Mouse (Mus musculus) kidney, adult 11 months (tissue): ENCODE measurements around the gene 1700008O03Rik.

Experiments
- DNase-seq: peaks from one replicate; pipeline ENCODE4 v3.0.0; 2022

1700008O03Rik gene

DNA sequence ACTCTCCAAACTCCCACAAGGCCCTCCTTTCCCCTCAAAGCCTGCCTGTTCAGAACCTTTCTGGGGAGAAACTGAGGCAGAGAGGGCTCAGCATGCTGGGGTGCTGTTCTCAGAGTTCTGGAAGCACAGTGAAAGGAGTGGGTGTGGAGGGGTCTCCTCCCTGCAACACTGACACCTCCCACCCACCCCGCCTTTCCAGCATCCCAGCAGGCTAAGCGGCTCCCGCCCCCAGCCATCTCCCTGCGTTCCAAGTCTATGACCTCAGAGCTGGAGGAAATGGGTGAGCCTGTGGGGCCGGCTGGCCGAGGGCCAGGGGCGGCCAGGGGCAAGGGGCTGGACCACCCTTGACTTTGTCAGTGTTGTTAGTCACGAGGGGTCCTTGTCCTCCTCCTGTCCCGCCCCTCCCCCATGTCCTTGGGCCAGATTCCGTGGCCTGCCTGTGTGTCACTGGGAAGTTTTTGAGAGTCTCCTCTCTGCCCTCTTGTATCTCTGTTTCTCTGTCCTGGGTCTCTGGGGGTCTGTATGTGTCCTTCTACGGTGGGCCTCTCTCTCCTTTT lies 42.1 kb downstream of the 1700008O03Rik start:
- DNase-seq: no peak

DNA sequence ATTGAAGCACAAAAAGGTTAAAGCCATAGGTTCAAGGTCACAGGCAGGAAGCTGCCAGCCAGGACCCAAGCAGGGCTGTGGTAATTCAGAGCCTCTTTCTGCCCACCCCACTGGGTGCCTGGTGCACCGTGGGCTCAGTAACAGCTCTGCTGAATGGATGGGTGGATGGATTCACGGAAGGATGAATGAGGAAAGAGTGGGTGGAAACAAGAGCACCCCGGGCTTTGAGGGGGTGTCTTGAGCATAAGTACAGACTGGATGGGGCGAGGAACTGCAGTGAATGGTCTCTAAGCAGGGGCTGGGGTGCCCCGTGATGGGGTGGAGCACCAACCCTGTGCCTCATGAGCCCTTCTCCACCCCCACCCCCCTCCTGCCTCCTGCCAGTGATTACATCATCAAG lies 43.9 kb downstream of the 1700008O03Rik start:
- DNase-seq: no peak

DNA sequence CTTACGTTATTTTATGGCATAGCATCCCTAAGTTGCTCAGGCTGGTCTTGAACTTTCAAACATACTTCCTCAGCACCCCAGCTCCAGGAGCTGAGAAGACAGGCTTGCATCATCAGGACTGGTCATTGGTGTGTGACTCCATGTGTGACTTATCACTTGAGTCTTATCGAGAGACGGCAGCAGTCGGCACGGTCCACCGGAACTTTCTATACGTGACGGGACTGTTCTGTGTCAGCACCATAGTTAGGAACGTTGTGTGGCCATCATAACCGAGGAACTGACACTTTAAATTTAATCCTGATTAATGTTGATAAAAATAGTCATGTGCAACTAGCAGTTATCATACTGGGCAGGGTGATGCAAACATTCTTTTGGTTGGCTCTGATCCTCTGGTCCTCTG lies 44.5 kb downstream of the 1700008O03Rik start:
- DNase-seq: no peak

DNA sequence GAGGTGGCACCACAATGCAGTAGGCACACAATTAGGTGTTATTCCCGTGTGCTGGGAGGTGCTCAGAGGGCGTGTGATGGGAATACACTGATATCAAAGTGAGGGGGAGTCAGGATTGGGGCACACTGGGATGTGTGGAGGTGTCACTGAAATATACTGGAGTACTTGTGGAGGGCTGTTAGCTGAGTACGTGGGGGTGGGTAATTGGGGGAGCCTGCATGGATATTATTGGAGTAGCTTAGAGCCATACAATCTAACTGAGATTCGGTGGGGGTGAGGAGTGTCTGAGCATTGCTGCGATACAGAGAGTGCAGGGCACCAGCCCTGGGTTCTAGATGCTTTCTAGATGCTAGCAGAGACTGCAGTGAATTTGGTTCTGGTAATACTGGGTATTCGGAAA lies 45.4 kb downstream of the 1700008O03Rik start:
- no peak for DNase-seq

DNA sequence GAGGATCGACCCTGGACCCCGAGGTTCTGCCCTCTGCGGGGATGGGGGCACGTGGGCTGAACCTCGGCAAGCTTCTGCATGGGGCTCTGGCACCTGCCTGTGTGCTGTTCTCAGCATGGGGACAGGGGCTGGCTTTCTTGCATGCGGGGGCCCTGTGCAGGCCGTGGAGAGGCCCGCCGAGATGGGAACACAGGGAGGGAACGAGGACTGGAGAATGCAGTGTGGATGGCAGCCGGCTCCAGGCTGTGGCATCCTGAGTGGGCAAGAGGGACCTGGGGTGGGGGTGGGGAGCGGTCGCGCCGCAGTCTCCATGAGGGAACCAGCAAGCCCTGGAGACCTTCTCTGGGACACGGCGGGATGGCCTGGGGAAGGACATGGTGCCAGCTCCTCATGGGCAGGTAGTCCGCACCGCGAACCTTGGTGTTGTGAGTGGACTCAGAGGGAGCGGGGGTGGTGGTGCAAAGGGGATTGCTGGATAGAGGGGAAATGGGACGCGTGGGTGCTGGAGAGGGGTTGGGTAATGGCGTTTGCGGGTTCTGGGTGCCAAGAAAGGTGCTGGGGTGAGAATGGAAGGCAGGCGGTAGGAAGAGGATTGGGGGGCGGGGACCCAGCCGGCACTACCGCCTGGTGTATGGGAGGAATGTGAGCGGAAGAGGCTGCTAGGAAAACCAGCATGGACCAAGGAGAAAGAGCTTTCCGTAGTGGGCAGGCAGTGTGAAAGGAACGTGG lies 48.3 kb downstream of the 1700008O03Rik start:
- no peak for DNase-seq

DNA sequence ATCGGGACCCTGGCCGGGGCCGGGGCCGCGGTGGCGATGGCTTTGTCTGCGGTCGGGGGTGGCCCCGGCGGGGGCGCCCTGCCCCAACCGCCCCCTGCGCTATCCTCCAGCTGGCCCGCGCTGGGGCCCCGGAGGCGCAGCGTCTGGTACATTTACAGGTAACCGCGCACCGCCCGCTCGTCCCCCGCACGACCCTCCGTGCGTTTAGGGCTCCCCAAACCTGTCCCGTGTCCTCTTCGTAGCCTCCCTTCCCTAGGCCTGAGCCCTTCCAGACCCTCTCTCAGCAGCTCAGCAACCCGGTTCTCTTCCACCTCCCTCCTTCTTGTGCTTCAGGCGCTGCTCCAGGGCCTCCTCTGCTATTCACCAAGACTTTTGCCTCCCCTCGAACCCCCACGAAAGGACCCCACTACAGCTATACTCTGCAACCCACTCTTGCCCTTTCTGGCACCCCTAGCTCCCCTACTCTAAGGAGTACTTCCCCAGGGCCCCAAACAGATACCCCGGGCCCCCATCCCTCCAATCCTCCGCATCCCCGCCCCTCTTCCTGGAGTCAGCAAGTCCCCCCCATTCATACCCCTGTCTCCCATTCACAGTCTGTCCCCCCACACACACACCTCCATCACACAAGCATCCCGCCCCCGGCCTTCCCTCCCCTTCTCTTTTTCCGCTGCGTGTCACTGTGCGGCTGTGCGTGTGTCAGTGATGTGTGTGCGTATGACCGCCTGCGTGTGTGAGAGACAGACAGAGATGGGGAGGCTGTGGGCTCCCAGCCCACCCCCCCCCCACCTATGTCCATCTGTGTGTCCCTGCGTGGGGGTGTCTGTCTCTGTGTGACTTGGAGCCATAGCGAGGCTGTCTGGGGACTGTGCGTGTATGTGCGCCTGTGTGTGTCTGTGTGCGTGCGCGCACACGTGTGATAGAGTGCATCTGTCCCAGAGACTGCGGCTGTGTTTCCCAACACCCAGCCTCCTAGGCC lies 49.3 kb downstream of the 1700008O03Rik start:
- no peak for DNase-seq

DNA sequence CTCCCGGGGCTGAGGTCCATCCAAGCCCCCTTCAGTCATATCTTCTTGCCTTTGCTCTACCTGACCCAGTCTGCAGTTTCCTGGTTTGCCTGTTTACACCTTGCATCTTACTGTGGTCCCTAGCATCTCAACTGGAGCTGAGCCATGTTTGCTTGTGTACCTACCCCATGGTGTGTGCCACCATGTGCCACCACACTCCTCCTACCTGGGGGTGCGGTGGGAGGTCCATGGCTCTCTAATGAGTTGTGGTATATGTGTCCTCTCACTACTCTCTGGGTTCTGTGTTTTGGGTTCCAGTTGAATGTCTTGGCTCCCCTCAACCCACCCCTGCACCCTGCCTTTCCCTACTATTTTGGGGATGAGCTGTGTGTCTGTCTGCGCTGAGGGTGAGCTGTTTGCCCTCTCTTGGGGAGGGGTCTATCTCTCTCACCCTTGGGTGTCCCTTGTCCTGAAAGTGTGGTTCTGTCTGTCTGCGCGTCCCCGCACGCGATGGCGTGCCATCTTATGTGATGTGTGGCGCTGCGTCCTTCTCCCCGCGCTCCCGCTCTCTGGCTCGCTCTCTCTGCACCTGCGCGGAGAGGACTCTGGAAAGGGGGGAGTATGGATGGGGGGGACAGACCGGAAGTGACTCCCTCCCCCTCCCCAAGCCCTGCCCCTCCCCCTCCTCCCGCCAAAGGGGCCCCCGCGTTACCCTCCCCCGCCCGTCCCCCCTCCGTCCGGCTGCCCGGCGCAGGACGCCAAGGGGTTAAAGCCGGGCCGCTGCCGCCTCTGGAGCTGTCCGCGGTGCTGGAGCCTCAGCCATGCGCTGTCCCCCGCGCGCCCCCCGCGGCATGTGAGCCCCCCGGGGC lies 50.4 kb downstream of the 1700008O03Rik start:
- no peak for DNase-seq

DNA sequence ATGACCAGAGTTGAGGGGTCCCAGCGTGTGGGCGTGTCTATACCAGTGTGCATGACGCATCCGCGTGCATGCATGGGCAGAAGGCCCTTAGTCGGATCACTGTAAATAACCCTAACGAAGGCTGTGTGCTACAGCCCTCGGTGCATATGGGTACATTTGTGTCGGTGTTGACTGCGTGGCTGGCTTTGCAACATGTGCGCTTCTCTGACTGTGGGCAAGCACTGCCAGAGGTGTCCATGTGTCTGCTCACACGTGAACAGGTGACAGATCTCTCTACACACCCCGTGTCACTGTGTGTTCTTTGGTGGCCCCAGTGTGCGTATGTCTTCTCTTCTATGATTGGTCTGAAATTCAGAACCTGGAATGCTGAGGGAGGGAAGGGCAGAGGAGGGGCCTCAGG lies 51.5 kb downstream of the 1700008O03Rik start:
- no peak for DNase-seq

DNA sequence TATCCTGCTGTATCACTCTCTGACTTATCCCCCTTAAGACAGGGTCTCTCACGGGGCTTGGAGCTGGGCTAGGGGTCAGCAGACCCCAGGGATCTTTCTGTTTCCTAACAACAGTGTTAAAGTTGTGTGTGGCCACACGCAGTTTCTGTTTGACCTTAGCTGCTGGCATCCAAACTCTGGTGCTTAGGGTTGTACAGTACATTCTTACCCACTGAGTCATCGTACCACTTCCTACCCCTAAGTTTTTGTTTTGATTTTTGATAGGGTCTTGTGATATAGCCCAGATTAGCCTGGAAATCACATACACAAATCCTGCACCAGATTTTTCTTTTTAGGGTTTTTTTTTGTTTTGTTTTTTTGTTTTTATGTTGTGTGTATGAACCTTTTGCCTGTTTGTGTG lies 53.3 kb downstream of the 1700008O03Rik start:
- no peak for DNase-seq

DNA sequence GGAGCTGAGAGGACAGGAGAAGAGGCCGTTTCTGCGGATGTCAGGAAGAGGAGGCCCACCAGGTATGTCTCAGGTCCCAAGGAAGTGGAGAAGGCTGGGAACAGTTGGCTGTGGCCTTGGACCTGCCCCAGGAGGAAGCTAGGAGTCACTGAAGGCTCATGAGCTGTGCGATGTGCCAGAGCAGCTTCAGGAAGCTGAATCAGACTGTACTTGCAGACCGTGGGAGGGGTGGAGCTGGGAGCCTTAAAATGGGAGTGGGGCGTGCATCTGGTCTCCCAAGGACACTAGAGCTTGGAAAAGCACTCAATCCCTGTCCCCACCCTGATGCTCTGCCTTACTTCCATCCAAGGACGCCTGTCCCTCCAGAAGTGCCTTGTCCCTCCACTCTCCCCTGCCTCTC lies 59.0 kb downstream of the 1700008O03Rik start:
- no peak for DNase-seq

DNA sequence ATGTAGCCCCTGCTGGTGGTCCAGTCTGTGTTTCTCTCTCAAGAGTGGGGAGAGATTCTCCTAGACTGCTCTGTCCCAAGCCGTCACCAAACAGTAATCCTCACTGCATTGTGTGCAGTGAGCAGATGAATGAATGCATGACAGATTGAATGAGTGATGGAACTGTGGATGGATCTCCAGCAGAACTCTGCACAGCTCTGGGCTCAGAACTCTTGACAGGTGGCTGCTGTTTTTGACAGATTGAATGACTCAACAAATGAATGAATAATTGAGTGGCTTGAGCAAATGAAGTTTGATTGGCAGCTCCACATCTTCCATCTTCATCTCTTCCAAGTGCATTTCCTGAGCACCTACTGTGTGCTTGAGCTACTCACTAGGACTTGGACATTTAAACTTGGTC lies 63.3 kb downstream of the 1700008O03Rik start:
- DNase-seq: no peak

DNA sequence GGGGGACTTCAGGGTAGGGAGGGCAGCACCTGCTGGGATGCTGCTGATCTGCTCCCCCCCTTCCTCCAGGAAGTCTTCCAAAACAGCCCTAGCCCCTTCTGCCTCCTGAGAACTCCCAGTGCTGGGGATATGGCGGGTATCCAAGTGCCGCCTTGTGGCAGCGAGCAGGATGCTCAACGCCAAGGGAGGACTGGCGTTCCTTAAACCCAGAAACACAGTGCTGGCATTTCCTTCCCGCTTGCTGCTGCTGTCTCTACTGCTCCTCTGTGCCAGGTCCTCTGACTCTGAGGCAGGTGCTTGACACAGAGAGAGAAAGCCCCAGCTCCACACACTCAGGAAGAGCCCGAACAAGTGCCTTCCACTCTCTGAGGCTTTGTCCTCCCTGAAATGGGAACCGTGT lies 64.7 kb downstream of the 1700008O03Rik start:
- DNase-seq: no peak

DNA sequence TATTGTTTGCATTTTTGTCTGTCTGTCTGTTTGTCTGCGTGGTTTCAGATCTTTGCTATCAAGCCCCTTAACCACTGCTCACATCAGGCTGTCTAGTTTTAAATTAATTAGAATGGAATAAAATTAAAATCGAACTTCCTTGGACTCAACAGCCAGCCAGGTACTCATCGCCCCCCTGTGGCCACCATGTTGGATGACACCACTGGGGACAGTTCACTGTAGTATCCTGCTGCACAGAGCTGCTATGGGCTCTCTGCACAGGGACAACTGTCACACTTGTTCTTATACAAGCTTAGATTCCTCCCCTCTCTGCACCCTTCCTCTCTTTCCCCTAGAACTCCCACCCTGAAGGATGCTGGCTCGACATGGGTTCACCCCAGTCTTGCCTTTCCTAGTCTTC lies 67.7 kb downstream of the 1700008O03Rik start:
- peak; percentile 15 for DNase-seq

DNA sequence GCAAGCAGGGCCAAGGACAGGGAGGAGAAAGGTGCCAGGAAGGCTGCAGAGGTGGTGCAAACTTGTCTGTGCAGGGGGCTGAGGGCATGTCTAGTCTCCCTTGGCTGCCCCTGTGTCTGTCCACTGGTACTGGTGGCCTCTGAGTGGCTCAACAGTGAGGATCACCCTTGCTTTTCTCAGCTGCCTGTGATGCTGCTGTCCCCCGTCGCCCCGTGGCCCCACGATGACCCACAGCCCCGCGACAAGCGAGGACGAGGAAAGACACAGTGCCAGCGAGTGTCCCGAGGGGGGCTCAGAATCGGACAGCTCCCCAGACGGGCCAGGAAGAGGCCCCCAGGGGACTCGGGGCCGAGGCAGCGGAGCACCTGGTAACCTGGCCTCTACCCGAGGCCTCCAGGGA lies 73.1 kb downstream of the 1700008O03Rik start:
- no peak for DNase-seq

DNA sequence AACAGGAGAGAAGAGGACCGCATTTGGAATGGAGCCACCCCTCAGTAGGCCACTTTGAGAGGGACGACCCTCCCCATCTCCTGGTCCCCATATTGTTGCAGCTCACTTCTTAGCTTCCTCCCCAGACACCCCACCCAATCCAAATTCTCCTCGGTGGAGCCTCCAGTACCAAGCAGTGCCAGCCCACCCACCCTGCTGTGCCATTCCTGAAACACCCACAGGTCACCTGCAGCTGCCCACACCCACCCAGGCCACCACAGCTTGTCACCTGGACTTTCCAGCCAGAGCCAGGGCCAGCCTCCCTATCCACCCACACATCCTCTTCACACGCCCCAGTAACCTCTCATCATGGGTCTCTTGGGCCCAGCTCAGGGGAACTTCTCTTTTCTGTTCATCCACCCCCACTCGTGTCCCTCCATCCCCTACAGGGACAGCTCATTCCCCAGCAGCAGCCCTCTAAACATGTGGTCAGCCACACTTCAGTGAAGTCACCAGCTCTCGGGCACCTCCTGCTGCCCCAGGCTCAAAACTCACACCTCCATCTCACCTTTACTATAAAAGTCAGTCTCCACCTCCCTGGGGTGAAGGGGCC lies 73.8 kb downstream of the 1700008O03Rik start:
- peak; percentile 30 for DNase-seq

DNA sequence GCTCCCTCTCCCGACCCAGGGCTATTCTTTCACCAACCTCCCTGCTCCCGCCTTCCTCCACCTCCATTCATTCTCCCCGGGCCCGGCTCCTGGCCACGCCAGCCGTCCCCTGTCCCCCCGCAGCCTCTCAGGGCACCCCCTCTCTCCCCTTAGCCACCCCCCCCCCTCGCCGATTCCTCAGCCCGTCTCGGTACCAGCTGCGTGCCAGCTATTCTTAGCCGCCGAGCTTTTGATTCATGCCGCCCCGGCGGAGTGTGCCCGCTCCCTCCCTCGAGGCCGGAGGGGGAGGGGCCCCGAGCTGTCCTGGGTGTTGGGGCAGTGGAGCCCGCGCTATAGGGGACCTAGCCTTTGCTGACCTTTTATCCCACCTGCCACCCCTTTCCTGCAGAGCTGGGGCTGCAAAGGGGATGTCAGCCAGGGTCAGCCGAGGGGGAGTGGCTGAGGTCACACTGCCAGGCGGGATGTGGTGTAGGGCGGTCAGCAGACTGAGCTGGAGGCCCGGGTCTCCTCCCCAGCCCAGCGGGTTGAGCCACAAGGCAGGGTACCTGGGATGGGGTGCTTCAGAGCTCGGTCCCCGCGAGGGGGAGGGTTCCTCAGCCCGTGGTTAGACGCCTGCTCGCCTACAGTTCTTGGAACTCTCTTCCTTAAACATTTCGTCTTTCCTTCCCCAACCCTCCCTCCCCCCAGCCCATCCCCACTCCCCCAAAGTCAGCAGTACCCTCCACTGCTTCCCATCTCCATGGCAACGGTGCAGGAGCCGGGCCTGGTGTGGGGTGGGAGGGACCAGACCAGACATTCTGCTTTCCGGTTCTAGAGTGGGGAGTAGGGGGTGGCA lies 74.5 kb downstream of the 1700008O03Rik start:
- DNase-seq: peak; percentile 19

DNA sequence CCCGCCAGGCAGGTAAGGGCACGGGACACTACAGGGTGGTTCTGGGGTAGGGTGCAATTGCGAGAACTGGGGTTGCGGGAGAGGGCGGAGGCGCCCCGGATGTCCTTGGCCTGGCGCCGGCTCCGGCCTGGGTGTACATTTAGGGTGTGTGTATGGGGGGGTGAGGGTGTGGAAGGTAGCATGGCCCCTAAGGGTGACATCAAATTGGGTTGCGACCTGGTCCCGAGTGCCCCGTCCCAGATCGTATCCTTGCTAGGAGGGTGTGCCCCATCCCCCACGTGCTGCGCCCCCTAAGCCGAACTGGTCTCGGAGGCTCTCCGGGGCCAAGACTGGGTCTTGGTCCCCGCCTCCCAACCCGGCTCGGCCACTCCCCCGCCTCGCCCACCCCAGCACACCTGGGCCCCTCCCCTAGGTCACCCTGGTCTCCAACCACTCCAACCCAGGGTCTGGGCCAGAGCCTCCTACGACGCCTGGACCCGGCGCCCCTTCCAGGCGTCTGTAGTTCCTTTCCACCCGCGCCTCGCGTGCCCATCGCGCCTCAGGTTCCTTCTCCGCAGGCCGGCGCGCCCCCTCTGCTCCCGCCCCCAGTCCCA lies 75.2 kb downstream of the 1700008O03Rik start:
- DNase-seq: peak; percentile 15
